Mouse (Mus musculus): ENCODE measurements at regions not wholly inside any gene's neighbourhood (a gene's known extent, or its start where the extent isn't known, plus 50 kb on each side); places are given as distances from the start of the nearest gene placed in this dataset. TPM values are rescaled to one million over a fixed set of nuclear protein-coding genes. Genes with fewer than 3 reads are reported as not detected.

DNA sequence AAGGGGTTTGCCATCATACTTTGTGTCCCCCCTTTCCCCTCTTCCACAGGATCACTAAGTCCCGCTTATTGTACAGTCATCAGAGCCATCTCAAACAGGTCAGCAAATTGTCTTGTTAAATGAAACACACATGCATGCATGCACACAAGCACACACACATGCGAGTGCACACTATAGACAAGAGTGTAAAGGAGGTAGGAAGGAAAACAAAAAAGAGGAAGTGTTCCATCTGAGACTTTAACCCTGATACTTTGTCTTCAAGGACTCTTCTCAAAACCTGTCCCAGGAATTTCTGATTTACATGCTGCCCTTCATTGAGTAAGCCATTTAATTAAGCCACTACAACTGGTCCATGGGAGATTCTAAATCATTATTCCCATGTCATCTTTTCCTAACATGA is 75.0 kb upstream of the Nrp1 start:
- no peaks in the 10 kb centered on the region for H3K27me3 ChIP-seq (replicated peaks)
- no peak for ATAC-seq
- no peaks in the 10 kb centered on the region for H3K9me3 ChIP-seq (replicated peaks)
- H3K4me1 ChIP-seq, result no peaks in the 10 kb centered on the region
- H3K27ac ChIP-seq, result no peak overlapping the region
- no peak overlapping the region for H3K4me2 ChIP-seq
- H3K36me3 ChIP-seq, result no peaks in the 10 kb centered on the region
- H3K4me3 ChIP-seq, result no peak overlapping the region
- no peak overlapping the region for H3K9ac ChIP-seq
- 40% methylated on average over 2 of the region's 2 CpGs for WGBS (ENCODE audit: insufficient replicate concordance)

DNA sequence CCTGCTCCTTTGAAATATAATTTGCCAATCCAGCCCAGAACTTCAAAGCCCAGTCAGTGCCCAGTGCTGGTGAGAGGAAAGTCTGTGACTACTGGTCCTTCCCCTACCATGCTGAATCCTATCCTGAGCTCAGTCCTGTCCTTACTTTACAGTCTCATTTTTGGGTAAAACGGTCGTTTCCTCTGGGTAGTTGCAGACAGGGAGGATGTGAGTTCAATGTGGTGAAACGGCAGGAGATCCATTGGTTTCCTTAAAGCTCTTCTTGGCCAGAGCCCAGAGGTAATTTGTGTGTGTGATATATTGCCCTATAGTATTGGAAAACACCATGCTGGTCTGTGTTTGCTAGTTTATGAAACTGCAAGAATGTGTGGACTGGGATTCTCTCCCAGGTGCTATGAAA is 73.6 kb upstream of the Nrp1 start:
- Histone ChIP-seq H3K36me3 (no peaks in the 10 kb centered on the region), H3K4me1 (no peaks in the 10 kb centered on the region), H3K27me3 (replicated peaks) (no peaks in the 10 kb centered on the region), H3K27ac (no peak overlapping the region), H3K9me3 (replicated peaks) (no peaks in the 10 kb centered on the region), H3K4me3 (no peak overlapping the region), H3K4me2 (no peak overlapping the region), H3K9ac (no peak overlapping the region)
- 43% methylated on average over 3 of the region's 3 CpGs for WGBS (ENCODE audit: insufficient replicate concordance)
- ATAC-seq, result no peak

GRCm38 (mm10) chr8:128290076-128290475 is 68.3 kb upstream of the Nrp1 start:
- WGBS (ENCODE audit: insufficient replicate concordance), result 50% methylated on average over 4 of the region's 4 CpGs
- Histone ChIP-seq H3K36me3 (no peaks in the 10 kb centered on the region), H3K9me3 (replicated peaks) (no peaks in the 10 kb centered on the region), H3K4me2 (no peak overlapping the region), H3K27ac (no peak overlapping the region), H3K27me3 (replicated peaks) (no peaks in the 10 kb centered on the region), H3K4me1 (no peaks in the 10 kb centered on the region), H3K4me3 (no peak overlapping the region), H3K9ac (no peak overlapping the region)
- ATAC-seq, result no peak

GRCm38 (mm10) chr8:128292394-128292793 is 66.0 kb upstream of the Nrp1 start:
- no peak overlapping the region for H3K4me2 ChIP-seq
- no peaks in the 10 kb centered on the region for H3K9me3 ChIP-seq (replicated peaks)
- no peaks in the 10 kb centered on the region for H3K4me1 ChIP-seq
- H3K27ac ChIP-seq, result no peak overlapping the region
- no peak overlapping the region for H3K9ac ChIP-seq
- WGBS (ENCODE audit: insufficient replicate concordance), result 60% methylated on average over 6 of the region's 6 CpGs
- H3K4me3 ChIP-seq, result no peak overlapping the region
- no peaks in the 10 kb centered on the region for H3K27me3 ChIP-seq (replicated peaks)
- H3K36me3 ChIP-seq, result no peaks in the 10 kb centered on the region
- no peak for ATAC-seq

DNA sequence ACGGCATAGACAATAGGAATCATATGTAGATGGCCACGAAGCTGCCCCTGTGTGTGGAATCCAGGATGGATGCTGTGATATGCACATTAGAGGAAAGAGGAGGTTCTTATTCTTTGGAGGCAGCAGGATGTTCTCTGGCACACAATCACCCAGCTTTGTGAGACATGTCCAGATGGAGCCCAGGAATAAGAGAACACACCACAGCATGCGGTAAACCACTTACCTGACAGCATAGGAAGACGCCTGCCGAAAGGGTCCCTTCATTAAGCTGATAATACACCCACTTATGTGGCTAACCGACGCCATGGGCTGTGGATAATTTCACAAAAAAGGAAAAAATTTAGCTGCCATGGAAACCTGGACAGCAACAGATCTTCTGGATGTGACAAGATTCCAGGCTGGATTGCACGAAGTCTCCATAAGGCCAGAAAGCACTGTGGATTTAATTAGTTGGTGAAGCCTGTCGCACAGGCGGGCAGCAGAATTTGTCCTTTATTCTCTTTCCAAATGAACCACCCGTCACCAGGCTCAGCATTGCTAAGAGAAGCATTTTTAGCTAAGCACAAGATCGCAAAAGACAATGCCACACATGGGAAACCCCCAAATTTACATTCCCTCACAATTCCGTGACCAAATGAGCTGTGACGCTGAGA is 61.5 kb upstream of the Nrp1 start:
- H3K27me3 ChIP-seq (replicated peaks), result no peaks in the 10 kb centered on the region
- no peak overlapping the region for H3K27ac ChIP-seq
- no peak for ATAC-seq
- H3K9me3 ChIP-seq (replicated peaks), result no peaks in the 10 kb centered on the region
- H3K36me3 ChIP-seq, result no peaks in the 10 kb centered on the region
- no peaks in the 10 kb centered on the region for H3K4me1 ChIP-seq
- 78% methylated on average over 14 of the region's 14 CpGs for WGBS (ENCODE audit: insufficient replicate concordance)
- no peak overlapping the region for H3K4me2 ChIP-seq
- no peak overlapping the region for H3K4me3 ChIP-seq
- no peak overlapping the region for H3K9ac ChIP-seq

DNA sequence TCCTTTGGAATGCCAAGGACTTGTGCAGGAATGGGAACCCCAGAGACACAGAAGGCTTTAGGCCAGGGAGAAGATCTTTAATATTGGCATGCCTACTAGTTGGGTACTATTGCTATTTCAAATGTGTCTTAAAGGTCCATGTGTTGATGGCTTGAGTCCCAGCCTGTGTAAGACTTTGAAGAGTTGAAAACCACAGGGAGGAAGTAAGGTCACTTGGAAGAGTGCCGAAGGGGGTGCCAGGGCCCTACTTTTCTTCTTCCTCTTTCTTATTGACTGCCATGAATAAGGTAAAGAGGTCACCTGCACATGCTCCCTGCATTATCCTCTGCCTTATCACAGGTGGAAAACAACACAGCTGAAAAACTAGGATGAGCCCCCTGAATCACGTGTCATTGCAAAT is 56.1 kb upstream of the Nrp1 start:
- no peak overlapping the region for H3K27ac ChIP-seq
- H3K9me3 ChIP-seq (replicated peaks), result no peaks in the 10 kb centered on the region
- H3K4me1 ChIP-seq, result no peaks in the 10 kb centered on the region
- WGBS (ENCODE audit: insufficient replicate concordance), result 48% methylated on average over 2 of the region's 2 CpGs
- no peaks in the 10 kb centered on the region for H3K27me3 ChIP-seq (replicated peaks)
- no peaks in the 10 kb centered on the region for H3K36me3 ChIP-seq
- H3K9ac ChIP-seq, result no peak overlapping the region
- ATAC-seq, result no peak
- H3K4me2 ChIP-seq, result no peak overlapping the region
- H3K4me3 ChIP-seq, result no peak overlapping the region

Small RNAs in the stretch of these regions (microRNA-seq; reads per million reads assigned to microRNA genes)
- gene Mir21c, result not detected
